Mouse (Mus musculus) lung, postnatal 14 days (tissue): ENCODE results near the gene Clip3.

Experiments used
- DNase-seq: peaks from one replicate; pipeline ENCODE4 v3.0.0; 2021

Gene Clip3

GRCm38 (mm10) chr7:30291215-30292131 lies at the start of gene Clip3:
Gene Clip3, plus strand, starts transcription at chr7:30291728.
- DNase-seq: peak; percentile 58

- peak; percentile 34 for DNase-seq
Observed at GRCm38 (mm10) chr7:30251956-30252954, 39.3 kb upstream of the Clip3 start.

GRCm38 (mm10) chr7:30265041-30265440 lies 26.5 kb upstream of the Clip3 start:
- no peak for DNase-seq

DNA sequence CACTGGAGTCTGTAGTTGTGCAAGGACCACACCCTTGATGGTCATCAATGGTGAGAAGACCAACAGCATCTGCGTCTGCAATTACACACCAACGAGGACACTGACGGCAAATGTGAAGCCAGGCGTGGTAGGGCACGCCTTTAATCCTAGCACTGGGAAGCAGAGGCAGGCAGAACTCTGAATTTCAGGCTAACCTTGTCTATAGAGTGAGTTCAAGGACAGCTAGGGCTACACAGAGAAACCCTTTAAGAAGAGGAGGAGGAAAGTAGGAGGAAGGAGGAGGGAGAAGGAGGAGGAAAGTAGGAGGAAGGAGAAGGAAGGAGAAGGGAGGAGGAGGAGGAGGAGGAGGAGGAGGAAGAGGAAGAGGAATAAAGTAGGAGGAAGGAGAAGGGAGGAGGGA lies 26.0 kb upstream of the Clip3 start:
- no peak for DNase-seq

DNA sequence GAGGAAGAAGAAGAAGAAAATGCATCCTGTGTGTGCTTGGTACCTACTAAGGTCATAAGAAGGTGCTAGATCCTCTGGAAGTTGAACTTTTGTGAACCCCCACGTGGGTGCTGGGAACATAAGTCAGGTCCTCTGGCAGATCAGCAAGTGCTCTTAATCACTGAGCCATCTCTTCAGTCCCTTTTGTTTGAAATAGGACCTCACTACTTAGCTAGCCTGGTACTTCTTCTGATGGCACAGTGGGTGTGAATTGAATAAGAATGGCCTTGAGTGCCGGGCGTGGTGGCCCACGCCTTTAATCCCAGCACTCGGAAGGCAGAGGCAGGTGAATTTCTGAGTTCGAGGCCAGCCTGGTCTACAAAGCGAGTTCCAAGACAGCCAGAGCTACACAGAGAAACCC lies 25.6 kb upstream of the Clip3 start:
- DNase-seq: no peak

DNA sequence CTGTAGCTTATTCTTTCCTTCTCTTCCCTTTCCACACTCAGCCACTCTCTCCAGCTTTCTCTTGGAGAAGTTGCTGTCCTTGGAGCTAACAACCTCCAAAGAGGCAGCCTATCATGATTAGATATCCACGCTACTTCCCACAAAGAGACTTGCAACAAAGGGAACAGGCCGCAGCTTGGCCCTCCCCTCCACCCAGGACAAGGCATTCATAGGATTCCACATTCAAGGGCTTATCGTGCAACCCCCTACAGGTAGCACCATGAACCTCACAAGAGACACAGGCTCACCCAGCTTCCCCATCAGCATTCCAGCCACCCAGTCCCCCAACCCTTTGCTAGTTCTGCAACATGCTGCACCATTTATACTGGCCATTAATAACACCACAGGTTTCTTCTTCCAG lies 24.7 kb upstream of the Clip3 start:
- no peak for DNase-seq

- DNase-seq: no peak
Observed at GRCm38 (mm10) chr7:30269641-30270040, 21.9 kb upstream of the Clip3 start.

- DNase-seq: peak; percentile 21
Observed at GRCm38 (mm10) chr7:30274383-30274782, 17.1 kb upstream of the Clip3 start.

DNA sequence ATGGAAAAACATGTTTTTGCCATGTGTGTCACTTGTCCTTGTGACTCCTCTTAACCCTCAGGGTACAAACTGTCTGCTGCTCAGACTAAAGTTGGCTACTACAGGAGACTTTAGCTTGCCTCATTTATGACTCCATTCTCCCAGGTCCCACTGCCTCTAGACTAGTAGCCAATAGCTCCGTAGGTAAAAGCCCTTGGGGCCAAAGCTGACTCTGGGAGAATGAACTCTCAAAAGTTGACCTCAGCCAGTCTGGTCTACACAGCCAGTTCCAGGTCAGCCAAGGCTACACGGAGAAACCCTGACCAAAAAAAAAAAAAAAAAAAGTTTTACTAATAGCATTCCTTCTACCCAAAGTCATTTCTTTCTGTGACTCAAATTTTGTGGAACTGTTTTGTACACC lies 12.6 kb upstream of the Clip3 start:
- DNase-seq: no peak

- no peak for DNase-seq
Observed at GRCm38 (mm10) chr7:30279536-30279935, 12.0 kb upstream of the Clip3 start.

- peak; percentile 93 for DNase-seq
Observed at GRCm38 (mm10) chr7:30279951-30280669, 11.4 kb upstream of the Clip3 start, which contains the start of the genes Thap8 and Wdr62. Gene Thap8, plus strand, starts transcription at chr7:30280094. Gene Wdr62, minus strand, starts transcription at chr7:30280419.

- DNase-seq: peak; percentile 90
Observed at GRCm38 (mm10) chr7:30280670-30281138, 10.8 kb upstream of the Clip3 start.

- DNase-seq: no peak
Observed at GRCm38 (mm10) chr7:30281522-30281921, 10.0 kb upstream of the Clip3 start.

DNA sequence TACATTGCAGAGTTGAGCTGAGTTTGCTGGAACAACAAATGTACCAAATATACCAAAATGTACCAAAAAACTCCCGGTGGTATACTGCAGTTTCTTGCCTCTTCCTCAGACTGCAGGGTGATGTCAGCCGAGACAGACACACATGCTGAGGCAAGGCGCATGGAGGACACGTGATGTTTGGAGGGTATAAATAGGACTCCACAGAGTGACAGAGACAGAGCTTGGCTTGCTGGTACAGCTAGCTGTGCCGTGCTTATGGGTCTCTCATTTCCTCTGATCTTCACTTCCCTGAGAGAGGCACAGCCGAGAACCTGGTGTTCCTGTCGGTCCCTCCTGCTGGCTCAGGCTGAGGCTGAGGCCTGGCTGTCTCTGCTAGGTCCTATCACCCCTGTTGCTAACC lies 8.8 kb upstream of the Clip3 start:
- DNase-seq: no peak

DNA sequence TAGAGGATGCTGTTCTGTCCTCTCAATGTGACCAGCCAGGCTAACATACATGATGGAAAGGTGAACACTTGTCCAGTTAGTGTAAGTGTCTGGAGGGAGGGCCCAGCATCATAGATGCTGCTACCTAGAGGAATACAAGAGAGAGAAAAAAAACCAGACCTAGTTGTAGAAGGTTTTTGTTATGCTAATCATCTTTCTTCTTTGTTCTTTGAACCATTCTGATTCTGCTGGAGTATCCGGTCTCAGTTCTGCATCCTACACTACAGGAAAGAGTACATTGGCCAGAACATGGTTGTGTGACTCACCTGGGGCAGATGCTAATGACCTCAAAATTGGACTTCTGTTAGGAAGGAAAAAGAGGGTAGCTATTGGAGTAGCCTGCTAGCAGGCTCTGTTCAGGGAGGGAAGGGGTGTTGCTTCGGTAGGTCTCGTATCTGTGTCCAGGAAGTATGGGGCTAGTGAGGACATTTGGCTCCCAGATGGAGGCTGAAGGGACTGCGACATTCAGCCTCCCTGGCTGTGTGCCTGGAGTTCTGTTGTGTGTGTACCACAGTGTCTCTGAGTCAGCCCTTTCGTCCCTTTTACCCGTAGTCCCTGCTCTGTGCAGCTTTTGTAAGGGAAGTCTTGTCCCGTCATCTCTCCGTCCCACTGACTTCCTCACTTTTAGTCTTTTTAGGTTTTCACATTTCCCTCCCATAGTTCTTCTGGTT lies 4.7 kb upstream of the Clip3 start:
- no peak for DNase-seq

DNA sequence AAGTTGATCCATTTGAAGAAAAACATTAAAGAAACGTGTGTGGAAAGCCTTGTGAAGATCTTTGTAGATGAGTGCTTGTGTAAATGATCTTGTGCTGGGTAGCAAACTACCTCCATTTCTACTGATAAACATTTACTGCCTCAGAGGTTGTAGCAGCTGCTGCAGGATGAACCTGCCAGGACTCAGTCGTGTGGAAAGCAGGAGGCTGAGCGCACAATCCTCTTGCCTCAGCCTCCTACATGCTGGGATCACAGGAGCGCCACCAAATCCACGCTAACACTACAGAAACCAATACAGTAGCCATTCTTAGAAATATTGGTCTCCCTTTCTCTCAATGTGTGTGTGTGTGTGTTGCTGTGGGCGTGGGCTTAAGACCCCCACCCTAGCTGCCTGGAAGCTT lies 3.5 kb upstream of the Clip3 start:
- no peak for DNase-seq

DNA sequence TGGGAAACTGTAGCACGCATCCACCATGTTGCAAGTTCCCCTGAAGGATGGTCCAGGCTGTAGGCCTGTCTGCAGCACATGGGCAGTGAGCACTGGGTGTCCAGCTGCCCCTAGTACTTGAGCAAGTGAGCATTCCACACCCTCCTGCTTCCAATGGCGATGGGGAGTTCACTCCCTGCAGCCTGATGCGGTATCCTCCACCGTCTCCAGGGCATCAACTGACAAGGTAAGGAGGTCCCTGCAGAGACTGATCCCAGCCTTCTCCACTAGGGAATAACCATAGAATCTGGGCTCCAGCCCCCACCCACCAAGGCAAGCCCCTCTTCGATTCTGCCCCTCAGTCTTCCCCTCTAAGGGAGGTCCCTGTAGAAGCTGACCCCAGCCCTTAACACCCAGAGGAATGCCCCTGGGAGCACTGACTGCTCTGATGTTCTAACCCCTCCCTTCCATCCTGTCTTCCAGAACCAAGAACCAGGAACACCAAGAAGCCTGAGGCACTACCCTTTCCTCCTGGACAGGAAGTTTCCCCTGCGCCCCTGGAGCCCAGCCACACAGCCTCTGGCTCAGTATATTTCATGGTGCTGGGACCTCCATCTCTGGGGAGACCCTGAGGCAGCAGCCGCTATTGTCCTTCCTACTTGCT lies 2.3 kb upstream of the Clip3 start:
- DNase-seq: no peak

DNA sequence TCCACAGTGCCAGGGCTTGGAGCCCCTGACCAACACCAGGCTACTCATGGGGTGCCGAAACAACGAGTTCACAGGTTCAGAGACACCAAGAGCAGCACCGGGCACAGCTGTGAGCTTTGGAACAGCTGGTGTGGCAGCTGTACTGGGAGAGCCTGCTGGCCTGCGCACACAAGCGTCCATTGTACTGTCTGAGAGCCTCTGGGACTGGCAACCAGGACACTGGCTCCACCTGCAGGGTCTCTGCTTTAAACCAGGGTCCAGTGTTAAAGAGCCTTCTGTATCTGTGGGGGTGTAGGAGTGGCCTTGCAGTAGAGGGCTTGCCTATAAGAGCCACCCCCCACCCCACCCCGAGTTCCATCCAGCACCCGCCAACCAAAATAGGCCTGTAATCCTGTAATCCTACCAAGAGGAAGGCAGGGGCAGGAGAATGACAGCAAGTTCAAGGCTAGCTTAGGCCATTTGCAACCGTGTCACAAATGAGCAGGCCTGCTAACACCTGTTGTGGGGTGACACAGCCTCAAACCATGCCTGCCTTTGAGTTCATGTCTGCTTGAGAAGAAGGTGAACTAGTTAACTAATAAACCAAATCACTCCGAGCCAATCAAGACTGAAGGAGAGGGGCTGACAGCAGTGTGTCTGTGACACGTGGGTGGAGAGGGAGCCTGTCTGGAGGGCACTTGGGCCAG lies 1.7 kb upstream of the Clip3 start:
- no peak for DNase-seq

- no peak for DNase-seq
Observed at GRCm38 (mm10) chr7:30293795-30294194, 2.3 kb downstream of the Clip3 start.

GRCm38 (mm10) chr7:30294296-30294695 lies 2.8 kb downstream of the Clip3 start:
- no peak for DNase-seq

GRCm38 (mm10) chr7:30295103-30295502 lies 3.6 kb downstream of the Clip3 start:
- peak; percentile 22 for DNase-seq
